ENCODE assay signal across 7 mouse cellular contexts in the genomic region with DNA sequence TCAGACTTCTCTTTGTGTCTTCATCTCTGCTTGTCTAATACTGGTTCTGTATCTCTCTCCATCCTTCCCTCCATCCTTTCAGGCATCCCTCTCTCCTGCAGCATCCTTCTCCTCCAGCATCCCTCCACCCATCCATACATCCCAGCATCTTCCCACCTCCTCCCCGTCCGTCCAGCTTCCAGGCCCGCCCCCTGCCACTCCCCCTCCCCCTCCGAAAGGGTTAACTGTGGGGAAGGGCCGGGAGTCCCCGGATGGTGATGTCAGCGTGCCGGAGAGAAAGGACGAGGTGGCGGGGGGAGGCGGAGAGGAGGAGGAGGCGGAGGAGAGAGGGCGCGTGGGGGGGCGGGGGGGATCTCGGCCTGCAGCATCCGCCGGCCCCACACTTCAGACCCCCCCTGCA. TPM values are rescaled to one million over a fixed set of nuclear protein-coding genes. Genes with fewer than 3 reads are reported as not detected.
A peak's percentile ranks its signal among the peaks of the same experiment; 100 is the strongest.
DNase-seq lines count a peak whose midpoint lies in the region; ATAC-seq and TF ChIP-seq lines count a peak whose summit lies in the region.

Brsk1 (plus strand) TSS at position 218 of the 400 bp plus-strand sequence.

- peak; percentile 33; the same call in 1 of the 2 replicates for ATAC-seq in intestine, postnatal 0 days
- peak; percentile 87 for ATAC-seq in limb, embryonic 14.5 days (ENCODE audit: low FRiP score, low read depth)
- peak; percentile 91 for ATAC-seq in midbrain, postnatal 0 days (ENCODE audit: low FRiP score)

- DNase-seq in adrenal gland, postnatal 25 days: peak; percentile 68
- peak; percentile 88 for DNase-seq in embryo, embryonic 10 days (ENCODE audit: low spot score)
- DNase-seq in gastrocnemius, postnatal 14 days: peak; percentile 80
- peak; percentile 70 for DNase-seq in limb, embryonic 14.5 days (ENCODE audit: low spot score)
- peak; percentile 93 for DNase-seq in midbrain, postnatal 0 days (ENCODE audit: low spot score)
- peak; percentile 87 for DNase-seq in testis, postnatal 10 days (ENCODE audit: low spot score)

- H3K4me2 ChIP-seq in intestine, postnatal 0 days (replicated peaks; ENCODE audit: low read depth): peak within 1 kb of the TSS; percentile 76
- H3K4me2 ChIP-seq in limb, embryonic 14.5 days (replicated peaks; ENCODE audit: low read depth, low read length, severe bottlenecking): peak within 1 kb of the TSS; percentile 80
- peak within 1 kb of the TSS; percentile 79 for H3K4me2 ChIP-seq in midbrain, postnatal 0 days (ENCODE audit: low read depth, low read length, poor library complexity, severe bottlenecking)

- no peaks in the 10 kb centered on the region for H3K36me3 ChIP-seq in intestine, postnatal 0 days (ENCODE audit: control insufficient read depth, insufficient read depth)
- peaks cover 29% of the 10 kb centered on the region for H3K36me3 ChIP-seq in limb, embryonic 14.5 days (ENCODE audit: control insufficient read depth, insufficient read depth, low read length)
- peaks cover 20% of the 10 kb centered on the region for H3K36me3 ChIP-seq in midbrain, postnatal 0 days (ENCODE audit: insufficient read depth, low read length)

- 0% methylated on average over 6 of the region's 18 CpGs for WGBS in intestine, postnatal 0 days
- WGBS in limb, embryonic 14.5 days: 4% methylated on average over 7 of the region's 18 CpGs
- WGBS in midbrain, postnatal 0 days: 3% methylated on average over 6 of the region's 18 CpGs

- TF ChIP-seq POLR2A in limb, embryonic 14.5 days (IDR thresholded peaks at IDR 0.05; ENCODE audit: borderline replicate concordance, extremely low read depth, insufficient read depth, insufficient read length): no peak

- no peak for TF ChIP-seq CTCF in intestine, postnatal 0 days (IDR thresholded peaks at IDR 0.05; ENCODE audit: low read depth)
- no peak for TF ChIP-seq CTCF in midbrain, postnatal 0 days (IDR thresholded peaks at IDR 0.05)

- peak within 1 kb of the TSS; percentile 62 for H3K27ac ChIP-seq in intestine, postnatal 0 days (ENCODE audit: low read depth, low read length)
- peak within 1 kb of the TSS; percentile 93 for H3K27ac ChIP-seq in limb, embryonic 14.5 days (replicated peaks; ENCODE audit: low read depth, low read length)
- H3K27ac ChIP-seq in midbrain, postnatal 0 days (ENCODE audit: low read depth, low read length): peak within 1 kb of the TSS; percentile 96

- intact Hi-C loops in gastrocnemius, postnatal 14 days (cut with DNase I; ENCODE audit: low total_unique reads): no loop called here

- peak within 1 kb of the TSS; percentile 81 for H3K9ac ChIP-seq in intestine, postnatal 0 days (ENCODE audit: low read depth, low read length)
- peak within 1 kb of the TSS; percentile 99 for H3K9ac ChIP-seq in limb, embryonic 14.5 days (ENCODE audit: low read depth, low read length, severe bottlenecking)
- H3K9ac ChIP-seq in midbrain, postnatal 0 days (replicated peaks; ENCODE audit: low read length, poor library complexity, severe bottlenecking): peak within 1 kb of the TSS; percentile 100

- H3K4me3 ChIP-seq in intestine, postnatal 0 days (ENCODE audit: low read depth, low read length): peak within 1 kb of the TSS; percentile 54
- H3K4me3 ChIP-seq in limb, embryonic 14.5 days (replicated peaks; ENCODE audit: low read length): peak within 1 kb of the TSS; percentile 89
- H3K4me3 ChIP-seq in midbrain, postnatal 0 days (ENCODE audit: low read depth, low read length): peak within 1 kb of the TSS; percentile 97

- H3K9me3 ChIP-seq in intestine, postnatal 0 days (ENCODE audit: control insufficient read depth): no peaks in the 10 kb centered on the region
- H3K9me3 ChIP-seq in limb, embryonic 14.5 days (ENCODE audit: control insufficient read depth, low read length): no peaks in the 10 kb centered on the region
- no peaks in the 10 kb centered on the region for H3K9me3 ChIP-seq in midbrain, postnatal 0 days (ENCODE audit: low read length)

- H3K4me1 ChIP-seq in intestine, postnatal 0 days (replicated peaks; ENCODE audit: control insufficient read depth, insufficient read depth, low read length): no peaks in the 10 kb centered on the region
- H3K4me1 ChIP-seq in limb, embryonic 14.5 days (ENCODE audit: control insufficient read depth, insufficient read depth, low read length): peaks cover 7% of the 10 kb centered on the region; the same call in 1 of the 2 replicates
- no peaks in the 10 kb centered on the region for H3K4me1 ChIP-seq in midbrain, postnatal 0 days (ENCODE audit: insufficient read depth, low read length)

- H3K27me3 ChIP-seq in intestine, postnatal 0 days (replicated peaks; ENCODE audit: control insufficient read depth, insufficient read depth, low read length): no peaks in the 10 kb centered on the region
- no peaks in the 10 kb centered on the region for H3K27me3 ChIP-seq in limb, embryonic 14.5 days (ENCODE audit: control insufficient read depth, insufficient read depth, low read length)
- no peaks in the 10 kb centered on the region for H3K27me3 ChIP-seq in midbrain, postnatal 0 days (ENCODE audit: insufficient read depth, low read length)

RNA-seq across cellular contexts. Expression of gene Brsk1, which starts in this region (rescaled TPM):
- total RNA-seq in adrenal gland, postnatal 25 days (2021): 4.2 and 6.5 TPM in 2 replicates
- total RNA-seq in gastrocnemius, postnatal 14 days (2021): 1 to 10 TPM; 1.8 to 2.3 TPM
- polyA plus RNA-seq in intestine, postnatal 0 days (2015; fragmentation: Nextera tagmentation; extraction: Ambion mirVana): 0.89 and 0.98 TPM in 2 replicates
- polyA plus RNA-seq in limb, embryonic 14.5 days (2012; rRNA removed): 26.4 and 33.0 TPM in 2 replicates
- polyA plus RNA-seq in limb, embryonic 14.5 days (2014; fragmentation: Nextera tagmentation; extraction: Ambion mirVana): 1.3 and 1.7 TPM in 2 replicates
- total RNA-seq in midbrain, postnatal 0 days (2014; rRNA removed): 202 and 226 TPM in 2 replicates
- polyA plus RNA-seq in midbrain, postnatal 0 days (2015; fragmentation: Nextera tagmentation; extraction: Ambion mirVana): 6.9 and 7.2 TPM in 2 replicates

Comparison
In these comparisons a context has a peak if more than half of its experiments do, and no peak if none do; other contexts are left out.
1. Peak in every context shown above with its lines: DNase-seq, ATAC-seq, H3K4me3 ChIP-seq and H3K27ac ChIP-seq.
2. RNA of gene Brsk1 (total RNA-seq): 202 to 226 TPM in midbrain, postnatal 0 days; 4.2 to 6.5 TPM in adrenal gland, postnatal 25 days and 1.8 to 2.3 TPM in gastrocnemius, postnatal 14 days; every median in the first group is over 10 times any median in the second.
3. Peak in ATAC-seq, H3K4me3 ChIP-seq, H3K27ac ChIP-seq, H3K9ac ChIP-seq and H3K4me2 ChIP-seq in intestine, postnatal 0 days; RNA of the gene not detected or under 1 TPM.
4. ATAC-seq: peak in every context shown above with its lines; median percentile 91 in midbrain, postnatal 0 days; 87 in limb, embryonic 14.5 days; 33 in intestine, postnatal 0 days.